8 mouse cellular contexts compared by ENCODE assay signal in the genomic region with DNA sequence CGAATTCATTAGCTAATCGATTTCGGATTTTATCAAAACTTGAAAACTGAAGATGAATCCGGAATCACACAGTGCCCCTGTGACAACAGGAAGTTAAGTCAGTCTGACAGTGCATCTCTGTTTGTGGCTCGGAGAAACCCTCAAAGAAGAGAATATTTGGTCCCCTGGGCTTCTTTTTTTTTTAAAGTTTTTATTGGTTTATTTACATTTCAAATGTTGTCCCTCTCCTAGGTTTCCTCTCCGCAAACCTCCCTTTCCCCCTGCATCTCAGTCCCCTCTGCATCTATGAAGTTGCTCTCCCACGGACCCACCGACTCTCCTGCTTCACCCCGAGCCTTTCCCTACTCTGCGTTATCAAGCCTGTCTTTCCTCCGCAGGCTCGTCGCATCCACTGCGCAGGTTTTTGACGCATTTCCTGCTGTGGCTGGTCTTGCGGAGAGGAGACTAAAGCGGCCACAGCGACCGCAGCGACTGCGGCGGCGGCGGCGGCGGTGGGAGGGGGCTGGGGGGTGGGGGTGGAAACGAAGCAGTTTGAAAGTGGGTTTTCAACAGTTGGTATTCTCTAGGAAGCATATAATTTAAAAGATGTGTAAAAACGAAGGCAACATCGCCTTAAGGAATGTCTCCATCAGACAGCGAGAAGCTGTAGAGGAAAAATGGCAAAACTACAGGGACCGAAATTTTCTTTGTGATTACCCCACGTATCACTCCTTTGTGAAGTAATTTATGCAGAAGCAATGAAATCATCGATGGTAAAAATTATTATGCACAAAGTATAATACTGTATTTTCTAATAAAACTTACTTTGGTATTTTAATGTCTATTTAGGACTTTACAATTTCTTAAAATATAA.
DNase-seq lines count a peak whose midpoint lies in the region; ATAC-seq and TF ChIP-seq lines count a peak whose summit lies in the region.
"Not testable (repeated sequence)": the region's sequence is repeated elsewhere in the genome, so short reads cannot be mapped to it uniquely, and the experiment has no call there.

No protein-coding gene starts in this region.

- not testable (repeated sequence) for H3K9me3 ChIP-seq in hindbrain, embryonic 13.5 days; liver, embryonic 14.5 days (ENCODE audit: control insufficient read depth, low read length); neural tube, embryonic 11.5 days (ENCODE audit: control insufficient read depth, low read length)

- DNase-seq in adrenal gland, adult 18-20 months (ENCODE audit: low spot score in 2 of 2): peak; percentile 17 to 23
- peak; percentile 11 to 14 for DNase-seq in frontal cortex, postnatal 14 days (ENCODE audit: low spot score in 2 of 2)
- peak; percentile 18 to 35 for DNase-seq in layer of hippocampus, adult 8-10 months (ENCODE audit: low spot score in 2 of 2)
- peak in 2 of 3 experiments; percentile 1 to 9 for DNase-seq in liver, embryonic 14.5 days (ENCODE audit: low read depth in 3 of 3, low spot score in 3 of 3)
- DNase-seq in neural tube, embryonic 11.5 days (ENCODE audit: low spot score): peak; percentile 84
- DNase-seq in telencephalon, adult 2 months (ENCODE audit: low read depth, low spot score): peak; percentile 88

- WGBS in hindbrain, embryonic 13.5 days: 10% methylated on average over 33 of the region's 33 CpGs
- WGBS in liver, embryonic 14.5 days (ENCODE audit: insufficient replicate concordance): 9% methylated on average over 33 of the region's 33 CpGs
- 13% methylated on average over 33 of the region's 33 CpGs for WGBS in neural tube, embryonic 11.5 days

- not testable (repeated sequence) for H3K27me3 ChIP-seq in hindbrain, embryonic 13.5 days; liver, embryonic 14.5 days (ENCODE audit: control insufficient read depth, insufficient read depth, low read length); neural tube, embryonic 11.5 days (ENCODE audit: control insufficient read depth, insufficient read depth, low read length)

- not testable (repeated sequence) for TF ChIP-seq CTCF in liver, embryonic 14.5 days (IDR thresholded peaks at IDR 0.05; ENCODE audit: low read depth)

- not testable (repeated sequence) for H3K4me1 ChIP-seq in hindbrain, embryonic 13.5 days (replicated peaks); liver, embryonic 14.5 days (replicated peaks; ENCODE audit: control insufficient read depth in 2 of 2, insufficient read depth in 2 of 2, low read length in 1 of 2); neural tube, embryonic 11.5 days (ENCODE audit: control insufficient read depth, insufficient read depth, low read length)

- H3K9ac ChIP-seq in hindbrain, embryonic 13.5 days: peak overlapping the region; percentile 53; the same call in 1 of the 2 replicates
- not testable (repeated sequence) for H3K9ac ChIP-seq in liver, embryonic 14.5 days (replicated peaks); neural tube, embryonic 11.5 days (ENCODE audit: low read length)

- TF ChIP-seq EP300 in liver, embryonic 14.5 days (IDR thresholded peaks at IDR 0.05; ENCODE audit: low read depth): not testable (repeated sequence)

- H3K4me2 ChIP-seq in hindbrain, embryonic 13.5 days: peak overlapping the region; percentile 34
- peak overlapping the region; percentile 43 for H3K4me2 ChIP-seq in liver, embryonic 14.5 days (ENCODE audit: low read depth)
- H3K4me2 ChIP-seq in neural tube, embryonic 11.5 days (ENCODE audit: low read depth): peak overlapping the region; percentile 22

- ATAC-seq in common myeloid progenitor, adult 5-6 weeks (replicated peaks; ENCODE audit: low read depth, poor library complexity, severe bottlenecking): peak; percentile 65; the same call in 1 of the 2 replicates
- peak; percentile 98 for ATAC-seq in hindbrain, embryonic 13.5 days (ENCODE audit: low FRiP score)
- ATAC-seq in liver, embryonic 14.5 days (ENCODE audit: insufficient read depth): not testable (repeated sequence)
- peak; percentile 94 for ATAC-seq in neural tube, embryonic 11.5 days (ENCODE audit: insufficient read depth, low FRiP score, low TSS enrichment)

- H3K36me3 ChIP-seq in hindbrain, embryonic 13.5 days; liver, embryonic 14.5 days (replicated peaks; ENCODE audit: control insufficient read depth, insufficient read depth, low read depth); neural tube, embryonic 11.5 days (ENCODE audit: control insufficient read depth, insufficient read depth, low read length): not testable (repeated sequence)

- H3K27ac ChIP-seq in hindbrain, embryonic 13.5 days: 0 out of 2 replicates have a peak overlapping the region, but pooled peaks have one; percentile 60
- H3K27ac ChIP-seq in liver, embryonic 14.5 days; neural tube, embryonic 11.5 days (ENCODE audit: low read depth, low read length): not testable (repeated sequence)

- peak overlapping the region; percentile 38 for H3K4me3 ChIP-seq in hindbrain, embryonic 13.5 days
- H3K4me3 ChIP-seq in liver, embryonic 14.5 days (ENCODE audit: insufficient read depth in 1 of 2, low read depth in 2 of 2, low read length in 2 of 2): peak overlapping the region; percentile 27 to 48
- peak overlapping the region; percentile 26 for H3K4me3 ChIP-seq in neural tube, embryonic 11.5 days (ENCODE audit: low read depth, low read length)

Comparison
In these comparisons a context has a peak if more than half of its experiments do, and no peak if none do; other contexts are left out.
1. DNase-seq: peak in every context shown above with its lines; median percentile 88 in telencephalon, adult 2 months; 84 in neural tube, embryonic 11.5 days; 26 in layer of hippocampus, adult 8-10 months; 20 in adrenal gland, adult 18-20 months; 12 in frontal cortex, postnatal 14 days; 5 in liver, embryonic 14.5 days.